ENCODE assay signal across 12 mouse cellular contexts in the genomic region with DNA sequence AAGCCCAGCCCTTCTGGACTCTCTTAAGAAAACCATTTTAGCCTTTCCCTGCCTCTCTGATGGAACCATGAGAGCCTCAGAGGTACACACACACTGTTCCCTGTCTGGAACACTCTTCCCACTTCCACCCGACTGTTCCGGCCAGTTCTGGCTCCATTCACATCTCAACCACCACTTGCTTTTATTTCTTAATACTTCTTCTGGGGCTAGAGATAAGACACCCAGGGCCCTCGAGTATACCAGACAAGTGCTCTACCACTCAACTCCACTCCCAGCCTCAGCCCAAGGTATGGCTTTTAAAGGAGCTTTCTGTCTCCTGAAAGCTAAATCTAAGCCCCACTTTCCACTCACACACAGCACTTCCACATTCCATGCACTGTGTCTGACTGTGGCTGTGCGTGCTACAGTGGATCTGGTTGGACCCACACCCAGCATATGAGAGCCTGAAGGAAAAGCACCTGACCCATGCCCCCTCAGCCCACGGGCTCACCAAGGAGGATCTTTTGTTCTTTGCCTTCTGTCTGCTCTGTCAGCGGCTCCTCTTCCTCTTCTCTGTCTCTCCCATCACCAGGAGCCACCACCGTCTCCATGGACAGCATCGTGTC. TPM values are rescaled to one million over a fixed set of nuclear protein-coding genes. Genes with fewer than 3 reads are reported as not detected.
DNase-seq lines count a peak whose midpoint lies in the region; ATAC-seq lines count a peak whose summit lies in the region.
"Had no signal": no experiment of that assay in that cellular context is flagged by ENCODE, and none has a peak within 500 bp of the region (broad histone marks: within the 10 kb centered on the region; RNA-seq: fewer than 3 reads in every experiment).

No protein-coding gene starts in this region.

- peak overlapping the region; percentile 72; the same call in 1 of the 2 replicates for H3K27ac ChIP-seq in heart, embryonic 10.5 days
- no peak overlapping the region for H3K27ac ChIP-seq in neural tube, embryonic 12.5 days
- H3K27ac ChIP-seq in neural tube, embryonic 15.5 days (replicated peaks): no peak overlapping the region
- H3K27ac ChIP-seq: embryonic facial prominence, embryonic 12.5 days; hindbrain, embryonic 15.5 days; limb, embryonic 12.5 days had no signal

- H3K4me3 ChIP-seq in heart, embryonic 10.5 days: no peak overlapping the region
- H3K4me3 ChIP-seq in neural tube, embryonic 12.5 days: no peak overlapping the region
- H3K4me3 ChIP-seq in neural tube, embryonic 15.5 days (replicated peaks): no peak overlapping the region
- H3K4me3 ChIP-seq: embryonic facial prominence, embryonic 12.5 days; hindbrain, embryonic 15.5 days; limb, embryonic 12.5 days had no signal

- intact Hi-C loops in heart, postnatal 36 days (cut with DNase I): loop anchor here (5.0 kb wide), 2 partner anchors 122 to 273 kb away; a partner anchor contains a TSS
- intact Hi-C loops in left cerebral cortex, postnatal 4 days (cut with DNase I): no loop called here

- no peaks in the 10 kb centered on the region for H3K27me3 ChIP-seq in heart, embryonic 10.5 days (ENCODE audit: insufficient read depth, poor library complexity, severe bottlenecking)
- H3K27me3 ChIP-seq in neural tube, embryonic 12.5 days (replicated peaks): no peaks in the 10 kb centered on the region
- no peaks in the 10 kb centered on the region for H3K27me3 ChIP-seq in neural tube, embryonic 15.5 days (replicated peaks)
- H3K27me3 ChIP-seq: embryonic facial prominence, embryonic 12.5 days; hindbrain, embryonic 15.5 days; limb, embryonic 12.5 days had no signal

- no peak for DNase-seq in heart, embryonic 10.5 days (ENCODE audit: low spot score)
- no peak for DNase-seq in heart, postnatal 36 days
- DNase-seq in lung, postnatal 36 days: peak; percentile 43
- no peak for DNase-seq in left cerebral cortex, postnatal 4 days
- DNase-seq in cerebellum, adult 11-12 months: no peak

- peaks cover 45% of the 10 kb centered on the region for H3K36me3 ChIP-seq in heart, embryonic 10.5 days
- peaks cover 28% of the 10 kb centered on the region for H3K36me3 ChIP-seq in neural tube, embryonic 12.5 days
- peaks cover 46% of the 10 kb centered on the region for H3K36me3 ChIP-seq in neural tube, embryonic 15.5 days

- no peak overlapping the region for H3K9ac ChIP-seq in neural tube, embryonic 12.5 days
- no peak overlapping the region for H3K9ac ChIP-seq in neural tube, embryonic 15.5 days (replicated peaks)
- H3K9ac ChIP-seq: embryonic facial prominence, embryonic 12.5 days; hindbrain, embryonic 15.5 days; limb, embryonic 12.5 days had no signal

- no peaks in the 10 kb centered on the region for H3K9me3 ChIP-seq in heart, embryonic 10.5 days
- H3K9me3 ChIP-seq in neural tube, embryonic 12.5 days: no peaks in the 10 kb centered on the region
- H3K9me3 ChIP-seq in neural tube, embryonic 15.5 days (replicated peaks): no peaks in the 10 kb centered on the region
- H3K9me3 ChIP-seq: embryonic facial prominence, embryonic 12.5 days; hindbrain, embryonic 15.5 days; limb, embryonic 12.5 days had no signal

- 79% methylated on average over 8 of the region's 8 CpGs for WGBS in heart, embryonic 10.5 days
- 88% methylated on average over 8 of the region's 8 CpGs for WGBS in neural tube, embryonic 12.5 days
- WGBS in neural tube, embryonic 15.5 days: 87% methylated on average over 8 of the region's 8 CpGs

- no peak for ATAC-seq in neural tube, embryonic 12.5 days (ENCODE audit: low FRiP score, low read depth)
- ATAC-seq in neural tube, embryonic 15.5 days (ENCODE audit: low FRiP score): no peak
- ATAC-seq in erythroid progenitor cell, adult 5-6 weeks (replicated peaks; ENCODE audit: low FRiP score, poor library complexity, severe bottlenecking): peak; percentile 64

- H3K4me2 ChIP-seq in neural tube, embryonic 12.5 days (replicated peaks): 0 out of 2 replicates have a peak overlapping the region, but pooled peaks have one; percentile 3
- H3K4me2 ChIP-seq in neural tube, embryonic 15.5 days: no peak overlapping the region
- H3K4me2 ChIP-seq: embryonic facial prominence, embryonic 12.5 days; hindbrain, embryonic 15.5 days; limb, embryonic 12.5 days had no signal

- H3K4me1 ChIP-seq in heart, embryonic 10.5 days: peaks cover 46% of the 10 kb centered on the region
- H3K4me1 ChIP-seq in neural tube, embryonic 12.5 days: peaks cover 18% of the 10 kb centered on the region
- peaks cover 49% of the 10 kb centered on the region for H3K4me1 ChIP-seq in neural tube, embryonic 15.5 days

RNA-seq across cellular contexts. Expression of a gene that starts 4.1 kb away (rescaled TPM):
- 6.9 and 7.6 TPM in 2 replicates for polyA plus RNA-seq in heart, embryonic 10.5 days (2016; fragmentation: Nextera tagmentation; extraction: Ambion mirVana)
- total RNA-seq in heart, postnatal 36 days (2021): 10 to 100 TPM in 1 of 2 experiments, 1 to 10 TPM in 1; 8.7 to 10.4 TPM
- polyA plus RNA-seq in neural tube, embryonic 12.5 days (2016; fragmentation: Nextera tagmentation; extraction: Ambion mirVana): 8.2 and 9.0 TPM in 2 replicates
- 6.3 and 6.6 TPM in 2 replicates for polyA plus RNA-seq in neural tube, embryonic 15.5 days (2015; fragmentation: Nextera tagmentation; extraction: Ambion mirVana)
- total RNA-seq in erythroid progenitor cell, adult 5-6 weeks (2015; ENCODE audit: low replicate concordance): 39.0 and 53.3 TPM in 2 replicates
- total RNA-seq in erythroid progenitor cell, adult 5-6 weeks (2017; ENCODE audit: low replicate concordance): 45.6 and 48.8 TPM in 2 replicates
- total RNA-seq in left cerebral cortex, postnatal 4 days (2021): 10 to 100 TPM; 17.6 to 19.1 TPM

RNA-seq across cellular contexts. Expression of a gene that starts 11.0 kb away (rescaled TPM):
- 3.6 and 98.2 TPM in 2 replicates for polyA plus RNA-seq in heart, embryonic 10.5 days (2016; fragmentation: Nextera tagmentation; extraction: Ambion mirVana)
- total RNA-seq in heart, postnatal 36 days (2021): not detected
- 0.18 and 0.40 TPM in 2 replicates for polyA plus RNA-seq in neural tube, embryonic 12.5 days (2016; fragmentation: Nextera tagmentation; extraction: Ambion mirVana)
- polyA plus RNA-seq in neural tube, embryonic 15.5 days (2015; fragmentation: Nextera tagmentation; extraction: Ambion mirVana): 0.33 and 1.6 TPM in 2 replicates
- total RNA-seq in erythroid progenitor cell, adult 5-6 weeks (2015; ENCODE audit: low replicate concordance): 2.2 TPM in 1 of 2 replicates, not detected in the other
- total RNA-seq in erythroid progenitor cell, adult 5-6 weeks (2017; ENCODE audit: low replicate concordance): 0.98 and 1.5 TPM in 2 replicates
- under 1 TPM in 1 of 2 experiments, not detected in 1; 0.26 TPM for total RNA-seq in left cerebral cortex, postnatal 4 days (2021)
- polyA plus RNA-seq: thymus, postnatal 0 days had no signal

RNA-seq across cellular contexts. Expression of a gene that starts 11.1 kb away (rescaled TPM):
- 12.8 and 21.3 TPM in 2 replicates for polyA plus RNA-seq in heart, embryonic 10.5 days (2016; fragmentation: Nextera tagmentation; extraction: Ambion mirVana)
- 1 to 10 TPM; 5.4 to 7.1 TPM for total RNA-seq in heart, postnatal 36 days (2021)
- polyA plus RNA-seq in neural tube, embryonic 12.5 days (2016; fragmentation: Nextera tagmentation; extraction: Ambion mirVana): 8.3 and 8.6 TPM in 2 replicates
- 2.4 and 8.5 TPM in 2 replicates for polyA plus RNA-seq in neural tube, embryonic 15.5 days (2015; fragmentation: Nextera tagmentation; extraction: Ambion mirVana)
- 1.8 and 6.7 TPM in 2 replicates for total RNA-seq in erythroid progenitor cell, adult 5-6 weeks (2015; ENCODE audit: low replicate concordance)
- 1.0 and 17.8 TPM in 2 replicates for total RNA-seq in erythroid progenitor cell, adult 5-6 weeks (2017; ENCODE audit: low replicate concordance)
- under 1 TPM; 0.80 to 0.95 TPM for total RNA-seq in left cerebral cortex, postnatal 4 days (2021)

RNA-seq across cellular contexts. Expression of a gene that starts 27.9 kb away (rescaled TPM):
- polyA plus RNA-seq in heart, embryonic 10.5 days (2016; fragmentation: Nextera tagmentation; extraction: Ambion mirVana): 53.6 and 168 TPM in 2 replicates
- 10 to 100 TPM; 25.4 to 26.1 TPM for total RNA-seq in heart, postnatal 36 days (2021)
- 72.8 and 73.2 TPM in 2 replicates for polyA plus RNA-seq in neural tube, embryonic 12.5 days (2016; fragmentation: Nextera tagmentation; extraction: Ambion mirVana)
- polyA plus RNA-seq in neural tube, embryonic 15.5 days (2015; fragmentation: Nextera tagmentation; extraction: Ambion mirVana): 63.4 and 69.1 TPM in 2 replicates
- 2.9 and 26.0 TPM in 2 replicates for total RNA-seq in erythroid progenitor cell, adult 5-6 weeks (2015; ENCODE audit: low replicate concordance)
- 2.2 TPM in 1 of 2 replicates, not detected in the other for total RNA-seq in erythroid progenitor cell, adult 5-6 weeks (2017; ENCODE audit: low replicate concordance)
- 10 to 100 TPM; 15.1 to 19.9 TPM for total RNA-seq in left cerebral cortex, postnatal 4 days (2021)

RNA-seq across cellular contexts. Expression of a gene that starts 36.2 kb away (rescaled TPM):
- 49.2 and 53.7 TPM in 2 replicates for polyA plus RNA-seq in heart, embryonic 10.5 days (2016; fragmentation: Nextera tagmentation; extraction: Ambion mirVana)
- total RNA-seq in heart, postnatal 36 days (2021): 10 to 100 TPM; 82.9 to 92.8 TPM
- 68.3 and 69.2 TPM in 2 replicates for polyA plus RNA-seq in neural tube, embryonic 12.5 days (2016; fragmentation: Nextera tagmentation; extraction: Ambion mirVana)
- 43.9 and 44.3 TPM in 2 replicates for polyA plus RNA-seq in neural tube, embryonic 15.5 days (2015; fragmentation: Nextera tagmentation; extraction: Ambion mirVana)
- total RNA-seq in erythroid progenitor cell, adult 5-6 weeks (2015; ENCODE audit: low replicate concordance): 69.6 and 70.0 TPM in 2 replicates
- total RNA-seq in erythroid progenitor cell, adult 5-6 weeks (2017; ENCODE audit: low replicate concordance): 53.6 and 56.5 TPM in 2 replicates
- total RNA-seq in left cerebral cortex, postnatal 4 days (2021): 100 to 1,000 TPM; 136 to 137 TPM
